Mouse (Mus musculus) fat pad, adult 2 months (tissue): ENCODE measurements at regions not wholly inside any gene's neighbourhood (a gene's known extent, or its start where the extent isn't known, plus 50 kb on each side); places are given as distances from the start of the nearest gene placed in this dataset.

ENCODE experiments used
- DNase-seq: peaks from one replicate; pipeline ENCODE4 v3.0.0-alpha.2; 2011; ENCODE audit warnings: low read depth, low spot score; ENCODE audit errors: extremely low read depth

GRCm38 (mm10) chr11:71652381-71652775 is 97.3 kb upstream of the Wscd1 start:
- no peak for DNase-seq

GRCm38 (mm10) chr11:71658346-71658745 is 91.4 kb upstream of the Wscd1 start:
- no peak for DNase-seq

DNA sequence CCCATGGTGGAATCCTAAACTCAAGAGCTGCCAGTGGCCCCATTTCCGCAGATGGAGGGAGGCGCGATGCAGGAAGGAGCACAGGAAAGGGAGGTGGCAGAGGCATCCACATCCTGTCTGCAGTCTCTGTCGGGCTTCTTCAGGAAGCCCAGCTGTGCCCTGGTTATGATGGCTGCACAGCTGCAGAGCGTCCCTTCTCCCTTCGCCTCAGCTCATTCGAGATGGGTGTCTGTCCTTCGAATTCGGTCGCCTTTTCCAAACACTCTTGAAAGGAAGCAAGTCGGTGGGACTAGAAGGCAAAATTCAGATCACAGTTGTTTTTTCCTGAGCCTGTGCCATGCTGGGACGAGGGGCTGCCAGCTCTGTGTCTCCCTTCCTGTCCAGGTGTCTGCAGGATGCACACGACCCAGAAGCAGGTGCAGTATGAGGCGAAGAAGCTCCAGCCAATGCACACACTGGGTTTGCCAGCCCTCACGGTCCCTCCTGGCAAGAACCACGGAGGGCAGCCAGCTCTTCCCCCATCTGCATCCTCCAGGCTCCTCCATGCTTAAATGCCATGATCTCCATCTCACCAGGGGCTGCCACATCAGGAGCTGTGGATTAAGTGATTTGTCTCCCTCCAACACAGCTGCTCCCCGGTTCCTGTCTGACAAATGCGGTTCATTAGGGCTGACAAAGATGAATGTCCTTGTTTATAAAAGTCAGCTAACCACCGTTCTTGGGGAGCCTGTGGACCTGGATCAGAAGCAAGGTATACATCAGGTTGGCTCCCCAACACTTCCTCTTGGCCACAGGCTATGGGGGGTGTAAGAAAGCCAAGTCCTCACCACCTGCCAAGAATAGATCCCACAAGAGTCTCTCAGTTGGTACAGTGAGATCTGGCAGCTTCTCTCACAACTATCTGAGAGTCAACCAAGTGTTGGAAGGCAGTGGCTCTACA is 79.3 kb upstream of the Wscd1 start:
- no peak for DNase-seq

GRCm38 (mm10) chr11:71672171-71673050 is 77.3 kb upstream of the Wscd1 start:
- DNase-seq: no peak

- DNase-seq: no peak
Measured at GRCm38 (mm10) chr11:71674319-71674718, 75.4 kb upstream of the Wscd1 start.

GRCm38 (mm10) chr11:71675714-71676313 is 73.9 kb upstream of the Wscd1 start:
- DNase-seq: no peak

DNA sequence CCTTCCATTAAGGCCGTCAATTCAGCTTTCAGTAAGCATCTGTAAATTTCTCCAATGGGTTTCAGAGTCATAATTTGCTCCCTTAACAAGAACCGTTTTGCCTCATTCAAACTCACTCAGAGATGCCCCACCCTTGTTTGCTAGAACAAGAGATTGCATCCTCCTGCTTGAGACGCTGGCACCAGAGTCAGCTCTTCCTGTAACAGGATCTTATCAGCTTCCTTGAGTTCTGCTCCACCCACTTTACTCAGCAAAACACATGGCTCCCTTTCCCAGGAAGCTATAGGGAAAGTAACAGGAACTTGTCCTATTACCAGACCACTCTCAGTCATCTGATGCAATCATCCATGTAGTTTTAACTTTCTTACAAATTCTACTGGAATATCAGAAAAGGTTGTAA is 52.7 kb upstream of the Wscd1 start:
- DNase-seq: no peak

DNA sequence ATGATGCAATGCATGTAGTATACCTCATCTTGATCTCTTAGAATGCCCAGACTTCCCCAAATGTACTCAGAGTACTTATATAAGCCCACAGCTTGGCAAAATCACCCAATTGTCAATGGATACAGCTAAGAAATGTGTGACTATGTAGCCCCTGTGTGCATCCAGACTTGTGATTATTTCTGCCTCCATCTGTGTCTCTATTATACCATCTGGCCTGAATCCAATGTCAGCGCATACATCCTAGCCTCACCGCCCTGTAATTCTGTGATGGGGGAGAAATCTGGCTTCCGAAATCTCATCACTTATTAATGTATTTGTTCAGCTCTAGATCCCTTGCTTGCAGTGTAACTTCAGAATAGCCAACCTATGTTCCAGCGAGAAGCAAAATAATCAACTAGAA is 50.9 kb upstream of the Wscd1 start:
- no peak for DNase-seq
